In the genomic region with DNA sequence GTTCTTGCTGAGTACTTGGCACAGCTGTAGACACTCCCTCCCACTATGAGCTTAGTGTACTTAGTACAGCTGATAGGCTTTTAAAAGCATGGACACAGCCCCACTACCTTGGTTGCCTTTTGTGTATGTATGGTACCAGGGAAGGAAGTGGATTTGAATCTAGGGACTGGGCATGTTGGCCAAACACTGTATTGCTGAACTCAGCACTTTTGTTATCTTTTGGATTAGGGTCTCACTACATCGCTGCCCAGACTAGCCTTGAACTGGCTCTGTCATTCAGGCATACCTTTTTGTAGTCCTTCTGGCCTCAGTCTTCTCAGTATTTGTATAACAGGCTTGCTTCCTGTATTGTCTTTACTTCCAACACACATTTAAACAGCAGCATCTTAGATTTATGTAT, we compare ENCODE assay signal across 25 mouse cellular contexts.
"Had no signal": no experiment of that assay in that cellular context is flagged by ENCODE, and none has a peak within 500 bp of the region (broad histone marks: within the 10 kb centered on the region; RNA-seq: fewer than 3 reads in every experiment).

No protein-coding gene starts in this region.

- ATAC-seq: hindbrain, embryonic 16.5 days; inflammation-experienced regulatory T-cells, adult 6 months; intestine, embryonic 15.5 days; intestine, postnatal 0 days had no signal

- H3K9ac ChIP-seq: heart, embryonic 12.5 days; hindbrain, embryonic 12.5 days; hindbrain, embryonic 14.5 days; intestine, embryonic 15.5 days; limb, embryonic 12.5 days had no signal

- H3K4me3 ChIP-seq: gastrocnemius, adult 2 months; heart, embryonic 10.5 days; heart, embryonic 12.5 days; hindbrain, embryonic 10.5 days; hindbrain, embryonic 12.5 days; intestine, embryonic 15.5 days; layer of hippocampus, adult 2 months; left cerebral cortex, adult 2 months; limb, embryonic 10.5 days; limb, embryonic 12.5 days had no signal

- H3K4me2 ChIP-seq: heart, embryonic 12.5 days; hindbrain, embryonic 12.5 days; hindbrain, embryonic 14.5 days; intestine, embryonic 15.5 days; limb, embryonic 12.5 days had no signal

- H3K27ac ChIP-seq: gastrocnemius, adult 2 months; heart, embryonic 10.5 days; hindbrain, embryonic 10.5 days; hindbrain, embryonic 12.5 days; hindbrain, embryonic 14.5 days; intestine, embryonic 15.5 days; layer of hippocampus, adult 2 months; left cerebral cortex, adult 2 months; limb, embryonic 10.5 days; limb, embryonic 12.5 days had no signal

- H3K36me3 ChIP-seq: hindbrain, embryonic 12.5 days; intestine, embryonic 15.5 days had no signal

- DNase-seq: gastrocnemius, adult 2 months; gastrocnemius, postnatal 10 days; gastrocnemius, postnatal 25 days; heart, adult 18-20 months; heart, postnatal 10 days; heart, postnatal 4 days; kidney, adult 18-20 months; kidney, adult 8-10 months; kidney, postnatal 10 days; kidney, postnatal 25 days; kidney, postnatal 4 days; liver had no signal

- H3K9me3 ChIP-seq: heart, embryonic 10.5 days; heart, embryonic 12.5 days; hindbrain, embryonic 10.5 days; hindbrain, embryonic 12.5 days; intestine, embryonic 15.5 days; limb, embryonic 10.5 days; limb, embryonic 12.5 days had no signal

- H3K27me3 ChIP-seq: heart, embryonic 12.5 days; intestine, embryonic 15.5 days; limb, embryonic 12.5 days had no signal
